Mouse (Mus musculus) hindbrain, embryonic 13.5 days (tissue): ENCODE measurements around the gene Ahnak. TPM values are rescaled to one million over a fixed set of nuclear protein-coding genes. Genes with fewer than 3 reads are reported as not detected.
A peak's percentile ranks its signal among the peaks of the same experiment; 100 is the strongest.
"Not testable (repeated sequence)": the region's sequence is repeated elsewhere in the genome, so short reads cannot be mapped to it uniquely, and the experiment has no call there.

Experiments used
- ATAC-seq: fragments of 200-750 bp; cut with Nextera tagmentation; 2 replicates; pipeline ENCODE4 v1.8.0; 2017; ENCODE audit warnings: moderate TSS enrichment; ENCODE audit not compliant: low FRiP score
- H3K27ac ChIP-seq: fragments of 300-500 bp; sonication (generic); 2 replicates; pipeline ENCODE4 v1.5.1; 2015; ENCODE audit warnings: inconsistent platforms, mild to moderate bottlenecking, moderate library complexity
- H3K27me3 ChIP-seq: fragments of 300-500 bp; sonication (generic); 2 replicates; pipeline ENCODE4 v1.6.1; 2015; ENCODE audit warnings: mild to moderate bottlenecking, inconsistent platforms
- H3K36me3 ChIP-seq: fragments of 300-500 bp; sonication (generic); 2 replicates; pipeline ENCODE4 v1.6.1; 2015; ENCODE audit warnings: mild to moderate bottlenecking, inconsistent platforms
- H3K4me1 ChIP-seq: fragments of 300-500 bp; sonication (generic); replicated peaks from 2 replicates; pipeline ENCODE4 v1.6.1; 2015; ENCODE audit warnings: inconsistent platforms
- H3K4me2 ChIP-seq: fragments of 300-500 bp; sonication (generic); 2 replicates; pipeline ENCODE4 v1.6.1; 2015; ENCODE audit warnings: inconsistent platforms, mild to moderate bottlenecking, moderate library complexity
- H3K4me3 ChIP-seq: fragments of 300-500 bp; sonication (generic); 2 replicates; pipeline ENCODE4 v1.5.1; 2015; ENCODE audit warnings: mild to moderate bottlenecking, inconsistent platforms
- H3K9ac ChIP-seq: fragments of 300-500 bp; sonication (generic); 2 replicates; pipeline ENCODE4 v1.6.1; 2015; ENCODE audit warnings: mild to moderate bottlenecking, inconsistent platforms
- H3K9me3 ChIP-seq: fragments of 300-500 bp; sonication (generic); 2 replicates; pipeline ENCODE4 v1.6.1; 2016; ENCODE audit warnings: inconsistent platforms
- WGBS: fragments of 180-500 bp; shearing (Covaris S2); methylation state at CpG from one replicate; pipeline ENCODE4 v1.1.7; 2015; 5-methylcytosine and 5-hydroxymethylcytosine counted together
- polyA plus RNA-seq: library from polyadenylated mRNA; unstranded; fragments of >200 nt; fragmentation: Nextera tagmentation; extraction: Ambion mirVana; gene quantifications from 2 replicates; pipeline ENCODE4 v1.2.1, GENCODE M21; 2015

Ahnak gene
- polyA plus RNA-seq, 1 experiment from 2014 or later, result 6.4 TPM

DNA sequence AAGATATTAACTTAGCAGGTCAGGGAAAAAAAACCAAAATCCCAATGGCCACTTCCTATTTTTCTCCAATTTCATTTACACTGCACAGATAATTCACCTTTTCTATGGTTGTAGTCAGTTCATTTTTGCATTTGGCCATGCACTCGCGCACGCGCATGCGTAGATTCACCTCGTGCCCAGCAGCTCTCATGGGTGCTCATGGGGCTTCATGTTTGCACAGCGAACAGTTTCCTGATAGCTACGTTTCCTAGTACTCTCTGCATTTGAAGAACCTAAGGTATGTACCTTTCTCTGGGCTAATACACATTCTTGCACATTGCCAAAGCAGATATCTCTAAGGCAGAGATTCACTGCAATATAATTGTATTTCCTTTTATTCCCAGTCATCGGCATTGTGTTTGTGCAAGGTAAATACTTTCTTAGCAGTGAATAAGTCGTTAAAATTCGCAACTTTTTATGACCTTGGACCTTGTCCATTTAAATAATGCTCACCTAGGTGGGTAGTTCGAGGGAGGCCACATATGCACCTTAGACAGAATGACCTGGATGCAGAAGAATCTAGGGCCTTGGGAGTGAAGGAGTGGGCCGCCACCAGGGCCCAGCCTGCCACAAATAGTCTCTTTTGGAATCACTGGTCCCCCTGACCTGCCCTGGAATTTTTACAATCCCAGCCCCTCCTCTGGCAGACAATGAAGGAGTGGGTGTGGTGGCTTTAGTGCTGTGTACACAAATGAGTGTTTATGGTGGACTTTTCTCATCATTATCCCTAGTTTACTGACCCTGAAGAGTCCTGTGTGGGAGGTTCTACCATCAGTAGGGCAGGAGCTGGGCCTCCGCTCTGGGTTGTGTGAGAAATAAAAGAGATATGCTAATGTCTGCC is 92.5 kb downstream of the Ahnak start:
- Histone ChIP-seq H3K4me2 (no peak overlapping the region), H3K27me3 (no peaks in the 10 kb centered on the region), H3K4me3 (no peak overlapping the region), H3K4me1 (peaks cover 11% of the 10 kb centered on the region), H3K9ac (peak overlapping the region; percentile 24; the same call in 1 of the 2 replicates), H3K27ac (no peak overlapping the region), H3K36me3 (no peaks in the 10 kb centered on the region), H3K9me3 (no peaks in the 10 kb centered on the region)
- 86% methylated on average over 14 of the region's 14 CpGs for WGBS
- ATAC-seq, result peak; percentile 23; the same call in 1 of the 2 replicates

DNA sequence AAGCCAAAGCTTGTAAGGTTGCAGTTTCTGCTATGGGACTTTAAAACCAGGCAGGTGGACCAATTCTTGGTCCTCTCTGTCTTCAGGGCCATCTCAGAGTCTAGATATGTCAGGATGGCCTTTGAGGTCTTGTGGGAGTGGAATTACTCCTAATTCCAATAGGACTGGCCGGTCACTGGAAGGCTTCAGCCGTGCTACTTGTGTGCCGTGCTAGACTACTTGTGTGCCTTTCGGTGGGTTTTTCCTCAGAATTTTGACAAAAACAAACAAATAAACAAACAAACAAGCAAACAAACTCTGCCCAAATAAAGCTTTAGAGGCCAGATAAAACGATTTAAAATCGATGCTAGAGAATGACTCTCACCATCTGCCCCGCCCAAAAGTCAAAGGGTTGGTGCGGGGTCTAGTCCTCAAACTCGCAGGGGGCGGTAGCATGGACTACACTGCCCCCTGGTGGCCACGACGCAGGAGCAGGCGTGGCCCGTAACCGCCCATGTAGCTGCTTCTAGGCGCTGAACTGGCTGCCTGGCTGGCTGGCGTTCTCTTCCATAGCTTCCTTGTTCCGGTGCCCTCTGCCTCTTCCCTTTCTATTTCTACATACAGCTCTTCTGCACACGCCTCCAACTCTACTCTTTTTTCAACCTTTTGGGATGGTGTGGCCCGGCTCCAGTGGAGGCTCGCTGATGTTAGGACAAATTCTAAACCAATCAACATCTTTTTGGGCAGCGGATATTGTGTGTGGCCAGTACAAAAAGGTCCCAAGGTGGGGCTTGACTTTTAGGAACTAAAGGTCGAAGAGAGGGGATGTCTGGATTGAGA is 93.3 kb downstream of the Ahnak start:
- Histone ChIP-seq H3K4me3 (peak overlapping the region; percentile 4; the same call in 1 of the 2 replicates), H3K27ac (no peak overlapping the region), H3K36me3 (no peaks in the 10 kb centered on the region), H3K9ac (peak overlapping the region; percentile 43; the same call in 1 of the 2 replicates), H3K4me2 (peak overlapping the region; percentile 28), H3K4me1 (peaks cover 11% of the 10 kb centered on the region), H3K9me3 (no peaks in the 10 kb centered on the region), H3K27me3 (no peaks in the 10 kb centered on the region)
- peak; percentile 94 for ATAC-seq
- 18% methylated on average over 23 of the region's 23 CpGs for WGBS

DNA sequence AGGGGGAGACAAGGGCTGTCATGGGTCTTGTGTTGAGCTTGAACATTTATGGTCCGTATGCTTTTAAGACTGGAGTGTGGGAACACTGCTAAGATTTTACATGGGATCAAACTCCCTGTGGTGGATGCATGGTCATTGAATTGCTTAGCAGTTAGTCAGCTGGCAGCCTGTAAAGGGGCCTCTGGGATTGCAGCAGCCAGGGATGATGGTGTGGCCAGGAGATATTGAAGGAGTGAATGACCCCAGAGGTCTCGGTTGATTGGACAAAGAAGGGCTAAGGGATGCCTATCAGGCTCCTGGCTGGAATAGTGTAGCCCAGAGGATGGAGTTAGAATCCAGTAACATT is 93.9 kb downstream of the Ahnak start:
- H3K9me3 ChIP-seq, result no peaks in the 10 kb centered on the region
- H3K36me3 ChIP-seq, result no peaks in the 10 kb centered on the region
- H3K4me1 ChIP-seq, result peaks cover 11% of the 10 kb centered on the region
- no peak overlapping the region for H3K27ac ChIP-seq
- peak; percentile 38 for ATAC-seq
- no peak overlapping the region for H3K4me2 ChIP-seq
- 83% methylated on average over 2 of the region's 2 CpGs for WGBS
- no peak overlapping the region for H3K9ac ChIP-seq
- no peaks in the 10 kb centered on the region for H3K27me3 ChIP-seq
- H3K4me3 ChIP-seq, result no peak overlapping the region

DNA sequence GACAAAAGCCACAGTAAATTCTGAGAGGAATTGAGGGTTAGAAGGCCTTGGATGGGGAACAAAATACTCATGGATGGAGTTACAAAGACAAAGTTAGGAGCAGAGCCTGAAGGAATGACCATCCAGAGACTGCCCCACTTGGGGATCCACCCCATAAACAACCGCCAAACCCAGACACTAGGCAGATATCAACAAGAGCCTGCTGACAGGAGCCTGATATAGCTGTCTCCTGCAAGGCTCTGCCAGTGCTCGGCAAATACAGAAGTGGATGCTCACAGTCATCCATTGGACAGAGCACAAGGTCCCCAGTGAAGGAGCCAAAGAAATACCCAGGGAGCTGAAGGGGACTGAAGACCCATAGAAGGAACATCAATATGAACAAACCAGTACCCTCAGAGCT is 94.8 kb downstream of the Ahnak start:
- WGBS, result 81% methylated on average over 2 of the region's 2 CpGs

DNA sequence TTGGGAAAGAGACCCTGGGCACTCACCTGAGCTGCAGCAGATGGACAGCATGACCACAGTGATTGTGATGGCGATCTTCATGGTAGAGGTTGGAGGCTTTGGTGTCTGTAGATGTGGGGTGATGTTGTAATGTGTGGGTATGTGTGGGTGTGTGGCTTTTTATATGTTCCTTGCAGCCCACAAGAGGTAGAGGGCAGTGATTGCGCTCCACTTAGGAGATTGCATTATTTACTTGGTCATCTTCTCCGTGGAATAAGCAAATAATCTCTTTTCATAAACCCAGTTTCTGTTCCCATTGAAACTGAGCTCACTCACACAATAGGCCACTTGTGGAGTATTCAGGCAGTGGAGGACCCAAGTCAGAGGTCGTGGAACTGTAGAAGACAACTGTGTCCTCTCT is 98.7 kb downstream of the Ahnak start, which contains the start of gene Scgb1a1:
TSS of gene Scgb1a1 (minus strand) at position 138 of the 400 bp plus-strand sequence.
- Histone ChIP-seq H3K4me1 (no peaks in the 10 kb centered on the region), H3K9me3 (no peaks in the 10 kb centered on the region), H3K9ac (no peak within 1 kb of the TSS), H3K4me3 (no peak within 1 kb of the TSS), H3K27me3 (no peaks in the 10 kb centered on the region), H3K4me2 (no peak within 1 kb of the TSS), H3K36me3 (no peaks in the 10 kb centered on the region), H3K27ac (no peak within 1 kb of the TSS)
- no peak for ATAC-seq
- WGBS, result 82% methylated on average over 4 of the region's 4 CpGs

More for the DNA sequence above, 94.8 kb downstream of the Ahnak start:
- not testable (repeated sequence) for H3K4me3 ChIP-seq, H3K9me3 ChIP-seq, H3K9ac ChIP-seq, H3K4me2 ChIP-seq, H3K27ac ChIP-seq, H3K36me3 ChIP-seq, ATAC-seq, H3K27me3 ChIP-seq
- H3K4me1 ChIP-seq, result peaks cover 11% of the 10 kb centered on the region

DNA sequence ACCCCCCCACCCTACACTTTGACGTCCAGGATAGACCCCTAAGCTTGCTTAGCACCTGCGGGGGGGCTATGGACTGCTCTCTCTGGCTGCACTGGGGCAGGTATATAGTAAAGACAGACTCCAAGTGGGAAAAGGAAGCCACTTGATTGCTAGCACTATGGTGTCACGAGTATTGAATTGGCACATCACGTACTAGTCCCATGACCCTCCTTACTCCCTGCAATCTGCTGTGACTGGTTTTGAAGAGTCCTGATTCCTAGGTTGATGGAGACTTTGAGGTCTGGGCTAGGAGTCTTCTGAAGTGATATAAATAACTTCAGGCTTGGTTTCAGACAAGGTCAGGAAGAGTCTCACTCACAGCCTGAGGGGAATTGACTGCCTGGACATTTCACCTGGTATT is 101.1 kb downstream of the Ahnak start:
- H3K4me3 ChIP-seq, result no peak overlapping the region
- H3K4me2 ChIP-seq, result no peak overlapping the region
- H3K9me3 ChIP-seq, result no peaks in the 10 kb centered on the region
- H3K27ac ChIP-seq, result no peak overlapping the region
- no peaks in the 10 kb centered on the region for H3K36me3 ChIP-seq
- H3K4me1 ChIP-seq, result no peaks in the 10 kb centered on the region
- no peak overlapping the region for H3K9ac ChIP-seq
- no peaks in the 10 kb centered on the region for H3K27me3 ChIP-seq
- WGBS, result 79% methylated on average over 4 of the region's 4 CpGs
- ATAC-seq, result no peak

DNA sequence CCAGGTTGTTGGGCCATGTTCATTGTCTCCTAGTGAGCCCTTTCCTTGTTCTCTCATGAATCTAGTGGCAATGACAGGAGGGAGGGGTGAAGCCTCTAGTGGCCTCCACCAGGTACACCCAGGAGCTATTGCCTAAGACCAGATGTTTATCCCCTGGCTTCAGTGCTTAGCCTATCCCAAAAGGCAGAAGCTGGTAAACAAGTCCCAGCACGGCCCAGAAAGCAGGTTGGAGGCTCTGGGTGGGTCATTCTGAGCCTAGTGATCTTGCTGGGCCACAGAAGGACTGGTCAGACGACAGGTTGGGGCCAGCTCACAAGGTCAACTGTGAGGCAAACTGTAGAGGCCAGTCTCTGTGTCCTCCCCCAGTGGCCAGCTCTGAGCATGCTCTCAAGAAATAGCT is 101.6 kb downstream of the Ahnak start:
- Histone ChIP-seq H3K9me3 (no peaks in the 10 kb centered on the region), H3K4me3 (no peak overlapping the region), H3K27ac (no peak overlapping the region), H3K9ac (no peak overlapping the region), H3K4me2 (no peak overlapping the region), H3K4me1 (no peaks in the 10 kb centered on the region), H3K36me3 (no peaks in the 10 kb centered on the region), H3K27me3 (no peaks in the 10 kb centered on the region)
- WGBS, result 71% methylated on average over 2 of the region's 2 CpGs
- no peak for ATAC-seq

DNA sequence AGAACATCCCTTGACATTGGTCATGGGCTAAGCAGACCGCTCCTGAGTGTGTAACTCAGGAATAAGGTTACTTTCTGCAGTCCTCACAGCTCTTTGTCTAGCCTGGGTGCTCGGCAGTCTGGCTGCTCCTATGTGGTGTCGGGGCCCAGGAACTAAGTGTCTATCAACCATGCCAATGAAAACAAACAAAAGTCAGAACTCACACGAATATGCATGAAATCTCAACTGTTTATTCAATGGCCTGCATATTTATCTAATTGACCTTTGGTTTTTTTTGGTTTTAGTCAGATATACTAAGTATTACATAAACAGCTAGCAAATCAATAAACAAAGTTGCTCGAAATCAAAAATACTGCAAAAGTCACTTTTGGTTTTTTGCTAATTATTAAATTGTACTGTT is 106.0 kb downstream of the Ahnak start:
- H3K4me2 ChIP-seq, result no peak overlapping the region
- WGBS, result 68% methylated on average over 5 of the region's 5 CpGs
- no peak overlapping the region for H3K9ac ChIP-seq
- H3K4me1 ChIP-seq, result no peaks in the 10 kb centered on the region
- no peak overlapping the region for H3K4me3 ChIP-seq
- H3K36me3 ChIP-seq, result no peaks in the 10 kb centered on the region
- ATAC-seq, result no peak
- no peaks in the 10 kb centered on the region for H3K27me3 ChIP-seq
- H3K27ac ChIP-seq, result no peak overlapping the region
- H3K9me3 ChIP-seq, result no peaks in the 10 kb centered on the region

DNA sequence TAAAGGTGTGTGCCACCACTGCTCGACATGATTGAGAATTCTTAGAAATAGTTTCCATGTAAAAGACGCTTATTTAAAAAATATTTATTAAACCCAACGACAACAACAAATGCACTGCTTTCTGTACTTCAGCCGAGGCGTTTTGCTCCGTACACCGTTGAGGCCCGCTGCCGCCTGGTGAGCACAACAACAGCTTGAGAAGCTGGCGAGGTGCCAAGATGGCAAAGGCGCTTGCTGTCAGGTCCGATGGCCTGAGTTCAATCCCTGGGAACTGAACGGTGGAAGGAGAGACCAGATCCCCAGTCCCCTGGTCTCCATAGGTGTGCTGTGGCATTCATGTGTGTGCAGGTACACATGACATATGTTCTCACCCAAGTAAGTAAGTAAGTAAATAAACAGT is 108.4 kb downstream of the Ahnak start:
- Histone ChIP-seq H3K27ac (no peak overlapping the region), H3K36me3 (no peaks in the 10 kb centered on the region), H3K4me3 (no peak overlapping the region), H3K4me1 (no peaks in the 10 kb centered on the region), H3K27me3 (no peaks in the 10 kb centered on the region), H3K4me2 (no peak overlapping the region), H3K9ac (no peak overlapping the region), H3K9me3 (no peaks in the 10 kb centered on the region)
- ATAC-seq, result no peak
- WGBS, result 79% methylated on average over 13 of the region's 13 CpGs

DNA sequence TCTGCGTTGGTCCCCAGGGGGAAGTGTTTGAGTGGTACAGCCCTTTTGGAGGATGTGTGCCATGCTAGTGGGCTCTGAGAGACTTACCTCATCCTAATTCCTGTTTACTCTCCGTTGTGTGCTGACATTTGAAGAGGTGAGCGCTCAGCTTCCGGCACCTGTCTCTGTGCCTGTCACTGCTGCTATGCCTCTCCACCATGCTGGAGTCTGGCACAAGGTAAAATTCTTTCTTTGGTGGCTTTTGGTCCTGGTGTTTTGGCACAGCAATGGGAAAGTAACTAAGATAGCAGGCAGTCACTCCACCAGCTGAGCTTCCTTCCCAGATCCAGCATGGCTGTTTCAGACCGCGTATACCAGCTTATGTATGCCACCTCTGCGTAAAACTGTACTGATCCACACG is 110.7 kb downstream of the Ahnak start:
- no peak for ATAC-seq
- no peak overlapping the region for H3K9ac ChIP-seq
- WGBS, result 89% methylated on average over 8 of the region's 8 CpGs

DNA sequence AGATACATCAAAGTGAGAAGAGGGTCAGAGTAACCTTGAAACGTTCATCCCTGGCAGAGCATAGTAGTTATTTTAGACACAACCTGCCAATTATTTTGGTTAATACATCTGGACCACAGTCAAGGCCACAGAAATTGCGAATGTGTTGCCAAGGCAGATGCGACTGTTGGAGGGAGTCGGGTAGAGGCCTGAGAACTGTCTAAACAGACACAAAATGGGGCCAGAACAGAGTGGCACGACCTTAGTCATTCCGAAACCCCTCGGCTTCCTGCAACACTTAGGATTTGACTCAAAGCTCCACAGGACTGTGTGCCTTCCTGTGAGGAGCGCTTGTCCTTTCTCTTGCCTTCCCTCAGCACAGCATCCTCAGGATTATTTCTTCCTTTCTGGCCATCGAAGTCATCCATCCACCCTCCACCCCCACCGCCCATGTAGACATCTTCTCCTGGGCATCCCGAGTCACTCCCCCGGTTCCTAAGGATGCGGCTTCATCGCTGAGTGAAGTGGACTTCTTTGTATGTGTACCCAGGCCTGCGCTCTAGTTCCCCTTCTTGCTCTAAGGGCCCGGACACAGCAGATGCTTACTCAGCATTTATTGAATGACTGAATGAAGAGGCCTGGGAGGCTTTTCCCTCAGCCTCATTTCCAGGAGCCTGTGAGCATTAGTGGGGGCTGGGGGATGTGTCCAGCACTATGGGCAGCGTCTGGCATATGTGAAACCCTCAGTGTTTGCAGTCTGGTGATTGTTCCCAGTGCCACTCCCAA is 111.4 kb downstream of the Ahnak start:
- no peak for ATAC-seq
- Histone ChIP-seq H3K27me3 (no peaks in the 10 kb centered on the region), H3K27ac (no peak overlapping the region), H3K36me3 (no peaks in the 10 kb centered on the region), H3K4me2 (no peak overlapping the region), H3K9me3 (no peaks in the 10 kb centered on the region), H3K9ac (peak overlapping the region; percentile 49; the same call in 1 of the 2 replicates), H3K4me3 (no peak overlapping the region), H3K4me1 (no peaks in the 10 kb centered on the region)
- WGBS, result 85% methylated on average over 17 of the region's 17 CpGs

More for the DNA sequence above, 110.7 kb downstream of the Ahnak start:
- no peak overlapping the region for H3K27ac ChIP-seq
- no peaks in the 10 kb centered on the region for H3K36me3 ChIP-seq
- no peaks in the 10 kb centered on the region for H3K4me1 ChIP-seq
- no peaks in the 10 kb centered on the region for H3K27me3 ChIP-seq
- no peak overlapping the region for H3K4me2 ChIP-seq
- no peaks in the 10 kb centered on the region for H3K9me3 ChIP-seq
- no peak overlapping the region for H3K4me3 ChIP-seq

DNA sequence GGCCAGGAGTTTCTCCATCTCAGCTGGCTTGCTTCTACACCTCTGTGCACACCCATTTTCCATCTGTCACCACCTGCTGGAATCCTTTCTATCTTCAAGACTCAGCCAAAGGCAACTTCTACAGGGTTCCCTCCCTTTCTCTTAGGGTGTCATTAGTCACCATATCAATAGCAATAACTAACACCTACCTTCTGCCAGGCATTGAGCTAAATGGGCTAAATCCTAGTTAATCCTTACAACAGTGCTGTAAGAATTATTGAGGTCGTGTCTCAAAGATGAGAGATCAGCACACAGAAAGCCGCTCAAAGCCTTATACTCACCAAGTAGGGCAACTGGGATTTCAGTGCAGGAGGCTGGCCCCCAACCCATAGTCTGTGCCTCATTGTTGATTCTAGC is 112.0 kb downstream of the Ahnak start:
- Histone ChIP-seq H3K9me3 (no peaks in the 10 kb centered on the region), H3K36me3 (no peaks in the 10 kb centered on the region), H3K4me1 (no peaks in the 10 kb centered on the region), H3K4me2 (no peak overlapping the region), H3K9ac (no peak overlapping the region), H3K27me3 (no peaks in the 10 kb centered on the region), H3K27ac (no peak overlapping the region), H3K4me3 (no peak overlapping the region)
- 87% methylated on average over 2 of the region's 2 CpGs for WGBS
- no peak for ATAC-seq
